Mouse (Mus musculus) liver, embryonic 12.5 days (tissue): ENCODE results near the gene Ttl. TPM values are rescaled to one million over a fixed set of nuclear protein-coding genes. Genes with fewer than 3 reads are reported as not detected.

Source experiments
- ATAC-seq: fragments of 200-750 bp; cut with Nextera tagmentation; 2 replicates; pipeline ENCODE4 v1.8.0; 2017; ENCODE audit warnings: moderate number of reproducible peaks, mild to moderate bottlenecking, moderate library complexity
- H3K27ac ChIP-seq: fragments of 300-500 bp; sonication (generic); 2 replicates; pipeline ENCODE4 v1.5.1; 2016; ENCODE audit warnings: mild to moderate bottlenecking
- H3K27me3 ChIP-seq: fragments of 300-500 bp; sonication (generic); replicated peaks from 2 replicates; pipeline ENCODE4 v1.6.1; 2016; ENCODE audit warnings: mild to moderate bottlenecking, moderate library complexity
- H3K36me3 ChIP-seq: fragments of 300-500 bp; sonication (generic); 2 replicates; pipeline ENCODE4 v1.6.1; 2016; ENCODE audit warnings: mild to moderate bottlenecking, moderate library complexity
- H3K4me1 ChIP-seq: fragments of 300-500 bp; sonication (generic); 2 replicates; pipeline ENCODE4 v1.6.1; 2016
- H3K4me2 ChIP-seq: fragments of 300-500 bp; sonication (generic); 2 replicates; pipeline ENCODE4 v1.6.1; 2016; ENCODE audit warnings: mild to moderate bottlenecking, moderate library complexity
- H3K4me3 ChIP-seq: fragments of 300-500 bp; sonication (generic); 2 replicates; pipeline ENCODE4 v1.5.1; 2016; ENCODE audit warnings: mild to moderate bottlenecking, moderate library complexity
- H3K9ac ChIP-seq: fragments of 300-500 bp; sonication (generic); 2 replicates; pipeline ENCODE4 v1.6.1; 2016; ENCODE audit warnings: mild to moderate bottlenecking, moderate library complexity
- H3K9me3 ChIP-seq: fragments of 300-500 bp; sonication (generic); replicated peaks from 2 replicates; pipeline ENCODE4 v1.6.1; 2016; ENCODE audit warnings: mild to moderate bottlenecking, moderate library complexity
- WGBS: fragments of 180-500 bp; shearing (Covaris S2); methylation state at CpG from one replicate; pipeline ENCODE4 v1.1.7; 2016; ENCODE audit not compliant: insufficient replicate concordance; 5-methylcytosine and 5-hydroxymethylcytosine counted together
- polyA plus RNA-seq: library from polyadenylated mRNA; unstranded; fragments of >200 nt; fragmentation: Nextera tagmentation; extraction: Ambion mirVana; gene quantifications from 2 replicates; pipeline ENCODE4 v1.2.1, GENCODE M21; 2016

Gene Ttl
- polyA plus RNA-seq, 1 experiment from 2014 or later = 2.6 TPM

DNA sequence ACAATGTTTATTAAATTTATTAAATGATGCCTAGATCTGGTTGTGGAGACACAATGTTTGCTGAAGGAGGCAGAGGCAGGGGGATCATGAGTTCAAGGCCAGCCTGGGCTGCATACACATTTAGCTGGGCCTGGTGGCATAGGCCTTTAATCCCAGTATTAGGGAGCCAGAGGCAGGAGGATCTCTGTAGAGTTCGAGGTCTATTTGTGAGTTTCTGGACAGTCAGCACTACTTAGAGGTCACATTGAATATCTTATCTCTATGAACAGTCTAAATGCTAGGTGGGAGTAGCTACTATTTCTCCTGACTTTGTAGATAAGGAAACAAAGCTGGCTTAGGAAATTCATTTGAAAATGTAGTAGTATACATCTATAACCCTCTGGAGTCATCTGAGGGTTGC is 21.8 kb downstream of the Ttl start:
- WGBS = 45% methylated on average over 1 of the region's 1 CpGs
- H3K4me3 ChIP-seq = no peak overlapping the region
- ATAC-seq = 0 out of 2 replicates have a peak, but pooled peaks have one; percentile 18
- peaks cover 8% of the 10 kb centered on the region for H3K9me3 ChIP-seq
- peaks cover 10% of the 10 kb centered on the region for H3K4me1 ChIP-seq
- no peaks in the 10 kb centered on the region for H3K27me3 ChIP-seq
- no peak overlapping the region for H3K9ac ChIP-seq
- H3K4me2 ChIP-seq = no peak overlapping the region
- H3K36me3 ChIP-seq = peaks cover 26% of the 10 kb centered on the region
- H3K27ac ChIP-seq = no peak overlapping the region

DNA sequence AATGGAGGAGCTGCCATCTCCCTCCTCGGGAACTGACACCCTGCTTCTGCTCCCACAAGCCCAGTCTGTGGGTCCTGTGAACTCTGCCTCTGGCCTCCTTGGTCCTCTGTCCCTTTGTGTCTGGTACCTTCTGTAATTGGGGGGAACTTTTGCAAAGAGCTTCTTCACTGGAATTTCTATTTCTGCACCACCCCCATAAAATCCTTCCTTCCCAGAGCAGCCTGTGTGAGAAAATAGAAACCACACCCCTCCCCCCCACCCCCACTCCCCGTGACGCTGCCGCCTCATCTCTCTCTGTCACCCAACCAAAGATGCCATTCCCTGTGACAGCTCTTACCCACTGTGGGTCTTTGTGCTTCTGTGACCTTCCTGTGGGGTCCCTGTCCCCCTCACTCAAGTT is 24.6 kb downstream of the Ttl start:
- H3K27ac ChIP-seq = no peak overlapping the region
- H3K4me2 ChIP-seq = no peak overlapping the region
- peaks cover 30% of the 10 kb centered on the region for H3K36me3 ChIP-seq
- no peaks in the 10 kb centered on the region for H3K27me3 ChIP-seq
- peaks cover 10% of the 10 kb centered on the region for H3K4me1 ChIP-seq
- ATAC-seq = no peak
- no peak overlapping the region for H3K9ac ChIP-seq
- no peak overlapping the region for H3K4me3 ChIP-seq
- 56% methylated on average over 4 of the region's 4 CpGs for WGBS
- peaks cover 4% of the 10 kb centered on the region for H3K9me3 ChIP-seq

DNA sequence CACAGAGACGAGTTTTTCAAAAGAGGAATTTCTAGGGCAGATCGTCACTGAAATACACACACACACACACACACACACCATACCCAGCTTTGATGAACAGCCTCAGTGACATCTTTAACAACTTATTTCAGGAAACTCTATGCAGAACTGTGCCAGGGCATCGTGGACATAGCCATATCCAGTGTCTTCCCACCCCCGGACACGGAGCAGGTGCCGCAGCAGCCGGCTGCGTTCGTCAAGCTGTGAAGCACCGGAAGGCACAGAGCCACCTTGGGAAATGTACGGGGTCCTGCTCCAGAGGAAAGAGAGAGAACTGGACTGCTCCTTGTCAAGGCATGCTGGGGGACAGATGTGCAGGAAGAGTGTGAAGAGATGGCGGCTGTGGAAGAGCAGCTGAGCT is 27.1 kb downstream of the Ttl start:
- no peak for ATAC-seq
- Histone ChIP-seq H3K4me1 (peaks cover under 1% of the 10 kb centered on the region; the same call in 1 of the 2 replicates), H3K27me3 (no peaks in the 10 kb centered on the region), H3K4me2 (no peak overlapping the region), H3K27ac (no peak overlapping the region), H3K9me3 (no peaks in the 10 kb centered on the region), H3K36me3 (peaks cover 18% of the 10 kb centered on the region), H3K9ac (no peak overlapping the region), H3K4me3 (no peak overlapping the region)
- WGBS = 76% methylated on average over 12 of the region's 12 CpGs

DNA sequence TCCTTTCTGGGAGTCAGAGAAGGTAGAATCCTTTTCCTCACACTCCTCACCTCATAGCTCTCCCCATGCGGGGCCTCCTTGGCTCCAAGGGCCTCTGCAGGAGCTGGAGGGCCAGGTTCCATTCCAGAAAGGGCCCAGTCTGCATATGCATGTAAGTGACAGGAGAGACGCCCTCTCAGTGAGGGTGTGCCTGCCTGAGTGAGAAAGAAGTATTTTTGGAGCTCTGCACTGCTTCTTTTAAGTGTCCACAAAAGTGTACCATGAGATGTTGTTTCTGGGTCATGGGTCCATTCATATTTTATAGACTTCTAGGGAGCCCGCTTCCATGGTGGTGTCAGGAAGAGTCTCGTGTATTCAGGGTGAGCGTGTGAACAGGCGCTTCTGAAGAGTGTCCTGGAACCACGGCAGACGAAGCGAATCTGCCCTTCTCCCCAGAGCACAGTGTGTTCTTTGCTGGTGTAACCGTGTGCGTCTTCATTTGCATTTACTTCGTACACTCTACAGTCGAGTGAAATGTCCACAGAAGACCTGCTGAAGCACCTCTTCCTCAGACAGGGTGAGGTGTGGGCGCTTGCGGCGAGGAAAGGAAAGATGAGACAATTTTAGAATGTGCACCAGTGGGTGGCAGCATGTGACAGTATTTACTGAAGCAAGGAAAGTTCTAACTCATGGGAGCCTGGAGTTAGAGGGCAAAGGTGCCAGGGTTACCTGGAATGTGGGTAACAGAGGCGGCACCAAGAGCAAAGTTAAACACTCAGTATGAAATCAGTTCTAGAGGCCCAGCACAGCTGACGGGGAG is 28.4 kb downstream of the Ttl start:
- no peaks in the 10 kb centered on the region for H3K4me1 ChIP-seq
- H3K27ac ChIP-seq = no peak overlapping the region
- no peak overlapping the region for H3K9ac ChIP-seq
- WGBS = 77% methylated on average over 18 of the region's 18 CpGs
- H3K27me3 ChIP-seq = no peaks in the 10 kb centered on the region
- H3K4me3 ChIP-seq = no peak overlapping the region
- no peaks in the 10 kb centered on the region for H3K9me3 ChIP-seq
- H3K36me3 ChIP-seq = peaks cover 15% of the 10 kb centered on the region
- H3K4me2 ChIP-seq = no peak overlapping the region
- no peak for ATAC-seq

DNA sequence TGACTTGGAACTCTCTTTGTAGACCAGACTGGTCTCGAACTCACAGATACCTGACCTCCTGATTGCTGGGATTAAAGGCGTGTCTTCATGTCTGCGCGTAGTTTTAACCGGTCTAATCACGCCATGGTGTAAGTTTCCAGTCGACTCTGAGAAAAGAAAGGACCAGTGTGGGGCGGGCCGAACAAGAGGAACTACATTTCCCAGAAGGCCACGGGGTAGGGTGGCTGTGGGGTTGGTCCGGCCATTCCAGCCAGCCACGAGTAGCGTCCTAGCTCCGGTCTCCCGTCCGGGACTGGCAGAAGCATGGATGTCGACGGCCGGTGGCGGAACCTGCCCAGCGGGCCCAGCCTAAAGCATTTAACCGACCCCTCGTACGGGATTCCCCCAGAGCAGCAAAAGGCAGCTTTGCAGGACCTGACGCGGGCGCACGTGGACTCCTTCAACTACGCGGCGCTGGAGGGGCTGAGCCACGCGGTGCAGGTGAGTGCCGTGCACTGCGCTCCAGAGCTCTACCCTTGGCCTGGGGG is 35.1 kb downstream of the Ttl start, which contains the start of gene Polr1b:
Polr1b (plus strand) TSS at position 212 of the 527 bp plus-strand sequence.
- Histone ChIP-seq H3K27ac (peak within 1 kb of the TSS; percentile 45; the same call in 1 of the 2 replicates), H3K4me2 (peak within 1 kb of the TSS; percentile 88)
- peak; percentile 99 for ATAC-seq

DNA sequence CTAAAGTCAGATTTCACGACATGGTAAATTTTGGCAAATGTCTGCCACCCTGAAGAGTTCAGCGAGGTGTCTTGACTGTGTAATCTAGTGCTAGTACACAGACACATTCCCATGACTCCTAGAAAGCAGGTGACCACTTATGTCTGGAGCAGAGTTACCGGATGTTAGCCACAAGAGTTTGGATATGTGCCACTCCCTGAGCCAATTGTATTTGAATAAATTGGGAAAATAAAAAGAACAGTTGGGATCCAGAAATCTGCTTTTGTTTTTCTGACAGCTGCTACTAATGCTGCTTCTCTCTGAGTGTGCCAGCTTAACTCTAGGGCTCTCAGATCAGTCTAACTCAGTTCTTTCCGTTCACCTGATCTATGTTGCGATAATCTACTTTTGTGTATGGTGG is 47.2 kb downstream of the Ttl start:
- no peak overlapping the region for H3K4me3 ChIP-seq
- no peaks in the 10 kb centered on the region for H3K27me3 ChIP-seq
- H3K9me3 ChIP-seq = no peaks in the 10 kb centered on the region
- no peak overlapping the region for H3K4me2 ChIP-seq
- WGBS = 87% methylated on average over 5 of the region's 5 CpGs
- no peak overlapping the region for H3K27ac ChIP-seq
- H3K36me3 ChIP-seq = peaks cover 95% of the 10 kb centered on the region
- H3K4me1 ChIP-seq = no peaks in the 10 kb centered on the region
- ATAC-seq = no peak
- no peak overlapping the region for H3K9ac ChIP-seq

More for the DNA sequence above, 35.1 kb downstream of the Ttl start, which contains the start of gene Polr1b:
- Histone ChIP-seq H3K9ac (peak within 1 kb of the TSS; percentile 79), H3K36me3 (peaks cover 36% of the 10 kb centered on the region), H3K4me3 (peak within 1 kb of the TSS; percentile 72), H3K9me3 (no peaks in the 10 kb centered on the region), H3K27me3 (no peaks in the 10 kb centered on the region), H3K4me1 (peaks cover 33% of the 10 kb centered on the region)
- WGBS = under 1% methylated on average over 35 of the region's 35 CpGs

DNA sequence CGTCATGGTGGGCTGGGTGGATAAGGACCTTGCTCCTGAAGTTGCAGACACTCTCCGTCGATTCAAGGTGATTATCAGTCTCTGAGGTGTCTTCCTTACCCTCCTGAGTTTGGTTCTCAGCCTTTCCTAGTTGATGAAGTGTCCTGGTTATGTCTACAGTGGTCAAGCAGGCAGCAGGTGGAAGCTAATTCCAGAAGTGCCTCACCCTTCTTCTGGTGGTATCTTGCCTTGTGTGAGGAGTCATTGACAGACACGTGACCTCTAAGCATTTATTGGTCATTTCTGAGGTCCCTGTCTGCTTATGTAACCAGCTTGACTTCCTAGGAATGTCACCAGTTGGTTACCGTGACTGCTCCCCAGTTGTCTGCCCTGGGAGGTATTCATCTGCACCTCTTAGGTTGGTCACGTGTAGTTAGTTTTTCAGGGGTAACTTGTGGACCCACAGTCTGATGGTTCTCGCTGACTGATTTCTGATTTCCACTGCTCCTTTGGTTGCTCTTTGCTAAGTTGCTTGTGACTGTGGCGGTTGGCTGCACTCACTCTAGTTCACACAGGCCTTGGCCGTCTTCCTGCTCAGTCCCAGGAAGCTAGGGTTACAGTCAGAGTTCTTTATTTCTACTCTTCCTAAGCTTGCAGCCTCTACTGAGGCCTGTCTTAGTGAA is 50.1 kb downstream of the Ttl start:
- Histone ChIP-seq H3K4me1 (no peaks in the 10 kb centered on the region), H3K27ac (no peak overlapping the region), H3K4me2 (no peak overlapping the region), H3K9ac (no peak overlapping the region), H3K4me3 (no peak overlapping the region), H3K27me3 (no peaks in the 10 kb centered on the region), H3K9me3 (no peaks in the 10 kb centered on the region), H3K36me3 (peaks cover 97% of the 10 kb centered on the region)
- ATAC-seq = no peak
- 81% methylated on average over 9 of the region's 9 CpGs for WGBS

DNA sequence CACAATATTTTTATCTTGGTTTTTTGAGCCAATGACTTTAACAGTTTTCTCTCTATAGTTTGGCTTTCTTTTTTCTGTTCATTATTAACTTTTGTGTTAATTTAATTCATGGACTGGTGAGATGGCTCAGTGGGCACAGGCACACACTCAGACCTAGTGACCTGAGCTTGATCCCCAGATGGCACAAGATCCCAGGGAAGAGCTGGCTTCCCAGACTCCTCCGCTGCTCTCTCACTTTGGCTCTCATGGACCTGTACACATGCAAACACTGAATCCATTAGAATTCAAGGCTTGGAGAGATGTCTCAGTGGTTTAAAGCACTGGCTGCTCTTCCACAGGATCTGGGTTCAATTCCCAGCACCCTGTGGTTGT is 50.6 kb downstream of the Ttl start:
- ATAC-seq = no peak
- H3K27ac ChIP-seq = no peak overlapping the region
- no peaks in the 10 kb centered on the region for H3K27me3 ChIP-seq
- no peak overlapping the region for H3K4me3 ChIP-seq
- H3K4me1 ChIP-seq = no peaks in the 10 kb centered on the region
- WGBS = 84% methylated on average over 1 of the region's 1 CpGs
- H3K4me2 ChIP-seq = no peak overlapping the region
- no peak overlapping the region for H3K9ac ChIP-seq
- H3K36me3 ChIP-seq = peaks cover 98% of the 10 kb centered on the region
- H3K9me3 ChIP-seq = no peaks in the 10 kb centered on the region

DNA sequence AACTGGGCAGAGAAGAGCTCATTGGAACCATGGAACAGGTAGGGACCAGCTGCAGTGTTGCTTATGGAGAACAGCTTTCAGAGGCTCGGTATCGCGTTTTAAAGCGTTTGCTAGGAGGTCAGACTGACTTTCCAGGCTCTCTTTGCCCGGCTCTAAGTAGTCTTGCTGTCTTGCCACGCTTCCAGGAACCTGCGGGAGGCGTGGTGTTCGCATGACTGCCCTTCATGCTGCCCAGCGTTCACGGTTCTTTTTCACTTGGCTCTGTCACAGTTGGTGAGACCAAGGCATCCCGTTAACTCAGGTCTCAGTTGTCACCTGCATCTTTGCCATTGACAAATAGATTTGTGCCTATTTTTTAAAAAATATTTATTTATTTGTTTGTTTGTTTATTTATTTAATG is 52.3 kb downstream of the Ttl start:
- no peaks in the 10 kb centered on the region for H3K27me3 ChIP-seq
- 87% methylated on average over 12 of the region's 12 CpGs for WGBS
- no peak overlapping the region for H3K4me2 ChIP-seq
- H3K4me3 ChIP-seq = no peak overlapping the region
- no peaks in the 10 kb centered on the region for H3K4me1 ChIP-seq
- peaks cover 96% of the 10 kb centered on the region for H3K36me3 ChIP-seq
- no peak for ATAC-seq
- no peak overlapping the region for H3K27ac ChIP-seq
- H3K9me3 ChIP-seq = no peaks in the 10 kb centered on the region
- H3K9ac ChIP-seq = no peak overlapping the region

DNA sequence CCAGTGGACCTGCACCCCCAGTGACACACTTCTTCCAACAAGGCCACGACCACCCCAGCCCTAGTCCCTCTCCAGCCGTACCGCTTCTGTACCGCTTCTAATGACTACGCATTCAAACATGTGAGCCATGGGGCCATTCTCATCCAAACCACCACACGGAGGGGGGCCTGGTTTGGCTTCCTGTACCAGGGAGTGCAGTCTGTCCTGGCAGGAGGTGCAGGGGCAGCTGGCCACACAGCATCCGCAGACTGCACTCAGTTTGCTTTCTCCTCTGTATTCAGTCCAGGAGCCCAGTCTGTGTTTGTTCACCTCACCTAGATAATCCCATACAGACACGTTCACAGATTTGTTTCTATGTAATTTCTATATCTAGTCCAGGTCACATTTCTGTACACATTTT is 56.2 kb downstream of the Ttl start:
- Histone ChIP-seq H3K4me2 (no peak overlapping the region), H3K36me3 (peaks cover 96% of the 10 kb centered on the region), H3K4me3 (no peak overlapping the region), H3K9ac (no peak overlapping the region), H3K27me3 (no peaks in the 10 kb centered on the region), H3K9me3 (no peaks in the 10 kb centered on the region), H3K4me1 (no peaks in the 10 kb centered on the region), H3K27ac (no peak overlapping the region)
- ATAC-seq = no peak
- WGBS = 90% methylated on average over 8 of the region's 8 CpGs

DNA sequence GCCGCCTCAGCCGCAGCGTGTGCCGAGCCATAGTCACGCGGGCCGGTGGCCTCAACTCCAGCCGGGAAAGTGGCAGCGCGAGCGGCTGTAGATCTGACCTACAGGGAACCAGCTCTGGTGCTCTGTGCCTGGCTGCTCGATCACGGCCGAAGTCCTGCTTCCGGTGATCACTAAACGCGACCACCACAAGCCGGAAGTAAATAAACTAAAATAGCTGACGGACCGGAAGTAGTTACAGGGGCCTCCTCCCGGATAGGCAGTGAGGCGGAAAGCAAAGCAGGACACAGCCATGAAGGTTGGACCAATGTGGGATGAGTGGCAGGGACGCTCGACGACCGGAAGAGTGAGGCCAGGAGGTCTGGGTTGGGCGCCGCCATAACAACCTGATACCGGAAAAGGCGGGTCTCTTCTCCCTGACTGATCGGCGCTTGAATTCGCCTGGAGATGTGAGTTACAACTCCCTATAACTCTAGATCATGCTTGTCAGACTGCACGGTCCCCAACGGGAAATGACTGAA is 63.7 kb downstream of the Ttl start, which contains the start of gene Chchd5:
Chchd5 (plus strand) TSS at position 289 of the 518 bp plus-strand sequence.
- Histone ChIP-seq H3K9me3 (no peaks in the 10 kb centered on the region), H3K9ac (peak within 1 kb of the TSS; percentile 76), H3K36me3 (peaks cover 69% of the 10 kb centered on the region), H3K4me3 (peak within 1 kb of the TSS; percentile 73), H3K4me2 (peak within 1 kb of the TSS; percentile 88), H3K27me3 (no peaks in the 10 kb centered on the region), H3K27ac (peak within 1 kb of the TSS; percentile 91), H3K4me1 (peaks cover 26% of the 10 kb centered on the region)
- ATAC-seq = peak; percentile 100
- WGBS = 2% methylated on average over 35 of the region's 35 CpGs
